Mouse (Mus musculus): ENCODE results near the gene Tsc22d2. TPM values are rescaled to one million over a fixed set of nuclear protein-coding genes. Genes with fewer than 3 reads are reported as not detected.

The Tsc22d2 gene
- polyA plus RNA-seq, 1 experiment from 2014 or later: 10.6 TPM

GRCm38 (mm10) chr3:58415884-58416725 lies 1.6 kb downstream of the Tsc22d2 start:
- Histone ChIP-seq H3K4me1 (replicated peaks; ENCODE audit: control insufficient read depth, insufficient read depth, low read length) (peaks cover 9% of the 10 kb centered on the region), H3K4me3 (ENCODE audit: low read depth, low read length) (peak overlapping the region; percentile 98), H3K9ac (ENCODE audit: low read depth, low read length) (peak overlapping the region; percentile 94), H3K36me3 (ENCODE audit: control insufficient read depth, insufficient read depth, low read length) (no peaks in the 10 kb centered on the region; the same call in 1 of the 2 replicates), H3K4me2 (peak overlapping the region; percentile 98), H3K27me3 (replicated peaks; ENCODE audit: control insufficient read depth, insufficient read depth, low read length) (no peaks in the 10 kb centered on the region), H3K27ac (ENCODE audit: low read depth, low read length) (peak overlapping the region; percentile 99), H3K9me3 (ENCODE audit: control insufficient read depth, low read length) (no peaks in the 10 kb centered on the region)
- ATAC-seq (replicated peaks; ENCODE audit: low FRiP score): peak; percentile 71
- DNase-seq (ENCODE audit: low spot score): peak; percentile 90
- WGBS: under 1% methylated on average over 83 of the region's 85 CpGs

GRCm38 (mm10) chr3:58416726-58417437 lies 2.4 kb downstream of the Tsc22d2 start:
- Histone ChIP-seq H3K4me3 (ENCODE audit: low read depth, low read length) (peak overlapping the region; percentile 98), H3K36me3 (ENCODE audit: control insufficient read depth, insufficient read depth, low read length) (no peaks in the 10 kb centered on the region; the same call in 1 of the 2 replicates), H3K9me3 (ENCODE audit: control insufficient read depth, low read length) (no peaks in the 10 kb centered on the region), H3K27ac (ENCODE audit: low read depth, low read length) (peak overlapping the region; percentile 99), H3K4me2 (peak overlapping the region; percentile 98), H3K27me3 (replicated peaks; ENCODE audit: control insufficient read depth, insufficient read depth, low read length) (no peaks in the 10 kb centered on the region), H3K4me1 (replicated peaks; ENCODE audit: control insufficient read depth, insufficient read depth, low read length) (peaks cover 9% of the 10 kb centered on the region), H3K9ac (ENCODE audit: low read depth, low read length) (peak overlapping the region; percentile 94)
- peak; percentile 42 for ATAC-seq (replicated peaks; ENCODE audit: low FRiP score)
- WGBS: under 1% methylated on average over 39 of the region's 39 CpGs
- peak; percentile 60 for DNase-seq (ENCODE audit: low spot score)

GRCm38 (mm10) chr3:58418724-58419705 lies 4.5 kb downstream of the Tsc22d2 start:
- peaks cover 6% of the 10 kb centered on the region for H3K4me1 ChIP-seq (replicated peaks; ENCODE audit: control insufficient read depth, insufficient read depth, low read length)
- ATAC-seq (replicated peaks; ENCODE audit: low FRiP score) (no peak), DNase-seq (ENCODE audit: low spot score) (no peak)
- no peaks in the 10 kb centered on the region for H3K27me3 ChIP-seq (replicated peaks; ENCODE audit: control insufficient read depth, insufficient read depth, low read length)
- H3K9me3 ChIP-seq (ENCODE audit: control insufficient read depth, low read length): no peaks in the 10 kb centered on the region
- WGBS: 38% methylated on average over 5 of the region's 5 CpGs
- no peak overlapping the region for H3K27ac ChIP-seq (ENCODE audit: low read depth, low read length)
- no peaks in the 10 kb centered on the region; the same call in 1 of the 2 replicates for H3K36me3 ChIP-seq (ENCODE audit: control insufficient read depth, insufficient read depth, low read length)
- 0 out of 2 replicates have a peak overlapping the region, but pooled peaks have one; percentile 3 for H3K9ac ChIP-seq (ENCODE audit: low read depth, low read length)
- peak overlapping the region; percentile 51 for H3K4me3 ChIP-seq (ENCODE audit: low read depth, low read length)
- peak overlapping the region; percentile 98 for H3K4me2 ChIP-seq

- Histone ChIP-seq H3K9me3 (ENCODE audit: control insufficient read depth, low read length) (no peaks in the 10 kb centered on the region), H3K4me2 (no peak overlapping the region), H3K27me3 (replicated peaks; ENCODE audit: control insufficient read depth, insufficient read depth, low read length) (no peaks in the 10 kb centered on the region), H3K9ac (ENCODE audit: low read depth, low read length) (no peak overlapping the region), H3K36me3 (ENCODE audit: control insufficient read depth, insufficient read depth, low read length) (no peaks in the 10 kb centered on the region), H3K4me3 (ENCODE audit: low read depth, low read length) (no peak overlapping the region), H3K4me1 (replicated peaks; ENCODE audit: control insufficient read depth, insufficient read depth, low read length) (no peaks in the 10 kb centered on the region), H3K27ac (ENCODE audit: low read depth, low read length) (no peak overlapping the region)
- DNase-seq (ENCODE audit: low spot score) (no peak), ATAC-seq (replicated peaks; ENCODE audit: low FRiP score) (no peak)
- WGBS: 92% methylated on average over 1 of the region's 1 CpGs
These were observed 14.3 kb downstream of the Tsc22d2 start for GRCm38 (mm10) chr3:58428861-58429260.

- no peaks in the 10 kb centered on the region for H3K4me1 ChIP-seq (replicated peaks; ENCODE audit: control insufficient read depth, insufficient read depth, low read length)
- H3K27ac ChIP-seq (ENCODE audit: low read depth, low read length): no peak overlapping the region
- DNase-seq (ENCODE audit: low spot score) (no peak), ATAC-seq (replicated peaks; ENCODE audit: low FRiP score) (no peak)
- WGBS: 69% methylated on average over 2 of the region's 2 CpGs
- H3K4me2 ChIP-seq: no peak overlapping the region
- no peaks in the 10 kb centered on the region for H3K27me3 ChIP-seq (replicated peaks; ENCODE audit: control insufficient read depth, insufficient read depth, low read length)
- H3K4me3 ChIP-seq (ENCODE audit: low read depth, low read length): no peak overlapping the region
- no peaks in the 10 kb centered on the region for H3K9me3 ChIP-seq (ENCODE audit: control insufficient read depth, low read length)
- no peak overlapping the region for H3K9ac ChIP-seq (ENCODE audit: low read depth, low read length)
- peaks cover 6% of the 10 kb centered on the region for H3K36me3 ChIP-seq (ENCODE audit: control insufficient read depth, insufficient read depth, low read length)
These were observed 19.9 kb downstream of the Tsc22d2 start for GRCm38 (mm10) chr3:58434414-58434813.

- Histone ChIP-seq H3K9me3 (ENCODE audit: control insufficient read depth, low read length) (no peaks in the 10 kb centered on the region), H3K27ac (ENCODE audit: low read depth, low read length) (no peak overlapping the region), H3K4me1 (replicated peaks; ENCODE audit: control insufficient read depth, insufficient read depth, low read length) (peaks cover under 1% of the 10 kb centered on the region; the same call in 1 of the 2 replicates), H3K36me3 (ENCODE audit: control insufficient read depth, insufficient read depth, low read length) (0 out of 2 replicates have a peak, but pooled peaks cover 2% of the 10 kb centered on the region), H3K4me2 (no peak overlapping the region), H3K27me3 (replicated peaks; ENCODE audit: control insufficient read depth, insufficient read depth, low read length) (no peaks in the 10 kb centered on the region), H3K4me3 (ENCODE audit: low read depth, low read length) (no peak overlapping the region), H3K9ac (ENCODE audit: low read depth, low read length) (no peak overlapping the region)
- DNase-seq (ENCODE audit: low spot score): no peak
- WGBS: 96% methylated on average over 2 of the region's 2 CpGs
- ATAC-seq (replicated peaks; ENCODE audit: low FRiP score): no peak
These were observed 33.7 kb downstream of the Tsc22d2 start for GRCm38 (mm10) chr3:58448230-58448629.

GRCm38 (mm10) chr3:58449487-58449886 lies 35.0 kb downstream of the Tsc22d2 start:
- Histone ChIP-seq H3K4me2 (no peak overlapping the region), H3K27me3 (replicated peaks; ENCODE audit: control insufficient read depth, insufficient read depth, low read length) (no peaks in the 10 kb centered on the region)
- WGBS: 95% methylated on average over 3 of the region's 3 CpGs

More at GRCm38 (mm10) chr3:58449487-58449886, 35.0 kb downstream of the Tsc22d2 start:
- H3K9me3 ChIP-seq (ENCODE audit: control insufficient read depth, low read length): no peaks in the 10 kb centered on the region
- no peak for DNase-seq (ENCODE audit: low spot score)
- H3K4me1 ChIP-seq (replicated peaks; ENCODE audit: control insufficient read depth, insufficient read depth, low read length): peaks cover 2% of the 10 kb centered on the region; the same call in 1 of the 2 replicates
- H3K27ac ChIP-seq (ENCODE audit: low read depth, low read length): no peak overlapping the region
- H3K36me3 ChIP-seq (ENCODE audit: control insufficient read depth, insufficient read depth, low read length): 0 out of 2 replicates have a peak, but pooled peaks cover 2% of the 10 kb centered on the region
- ATAC-seq (replicated peaks; ENCODE audit: low FRiP score): no peak
- no peak overlapping the region for H3K9ac ChIP-seq (ENCODE audit: low read depth, low read length)
- no peak overlapping the region for H3K4me3 ChIP-seq (ENCODE audit: low read depth, low read length)

Data from liver, embryonic 11.5 days (tissue).